Mouse (Mus musculus): Measurements from ENCODE around the gene Tnnc2. TPM values are rescaled to one million over a fixed set of nuclear protein-coding genes. Genes with fewer than 3 reads are reported as not detected.
A peak's percentile ranks its signal among the peaks of the same experiment; 100 is the strongest.
"Not testable (repeated sequence)": the region's sequence is repeated elsewhere in the genome, so short reads cannot be mapped to it uniquely, and the experiment has no call there.

Gene Tnnc2
- total RNA-seq, 1 experiment from 2014 or later: 1.6 TPM

DNA sequence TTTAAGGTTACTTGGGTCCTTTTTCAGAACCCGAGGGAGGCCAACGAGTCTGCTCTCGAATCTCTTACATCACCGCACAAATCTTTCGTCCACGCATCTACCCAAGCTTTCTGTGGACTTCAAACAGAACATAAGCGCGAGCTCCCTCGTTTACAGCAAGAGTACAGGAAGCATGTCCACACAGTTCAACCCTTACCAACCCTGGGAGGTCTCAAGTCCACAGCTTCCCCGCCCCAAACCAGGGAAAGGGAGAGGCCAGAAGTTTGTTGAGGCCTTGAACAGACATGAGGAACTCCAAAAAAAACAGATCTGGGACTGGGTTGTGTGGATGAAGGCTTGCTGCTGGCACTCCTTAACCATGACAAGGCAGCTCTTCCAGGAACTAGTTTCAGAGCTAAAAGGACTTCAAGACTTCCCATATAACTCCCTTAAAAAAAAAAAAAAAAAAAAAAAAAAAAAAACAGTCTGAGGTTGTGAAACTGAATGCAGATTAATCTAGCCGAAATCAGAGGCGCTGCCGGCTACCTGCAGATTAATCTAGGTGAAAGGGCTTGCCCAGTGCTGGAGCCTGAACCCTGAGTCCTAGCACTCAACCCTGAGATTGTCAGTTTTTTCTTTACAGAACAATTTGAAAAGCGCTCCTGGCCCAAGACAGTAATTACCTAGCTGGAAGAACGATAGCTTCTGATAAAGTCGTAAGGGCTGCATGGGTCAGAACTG is 23.6 kb upstream of the Tnnc2 start:
- ATAC-seq (replicated peaks in 1 of 2; ENCODE audit: insufficient read depth in 1 of 2, low FRiP score in 2 of 2, low TSS enrichment in 1 of 2, low read depth in 1 of 2, poor library complexity in 2 of 2, severe bottlenecking in 2 of 2): no peak

DNA sequence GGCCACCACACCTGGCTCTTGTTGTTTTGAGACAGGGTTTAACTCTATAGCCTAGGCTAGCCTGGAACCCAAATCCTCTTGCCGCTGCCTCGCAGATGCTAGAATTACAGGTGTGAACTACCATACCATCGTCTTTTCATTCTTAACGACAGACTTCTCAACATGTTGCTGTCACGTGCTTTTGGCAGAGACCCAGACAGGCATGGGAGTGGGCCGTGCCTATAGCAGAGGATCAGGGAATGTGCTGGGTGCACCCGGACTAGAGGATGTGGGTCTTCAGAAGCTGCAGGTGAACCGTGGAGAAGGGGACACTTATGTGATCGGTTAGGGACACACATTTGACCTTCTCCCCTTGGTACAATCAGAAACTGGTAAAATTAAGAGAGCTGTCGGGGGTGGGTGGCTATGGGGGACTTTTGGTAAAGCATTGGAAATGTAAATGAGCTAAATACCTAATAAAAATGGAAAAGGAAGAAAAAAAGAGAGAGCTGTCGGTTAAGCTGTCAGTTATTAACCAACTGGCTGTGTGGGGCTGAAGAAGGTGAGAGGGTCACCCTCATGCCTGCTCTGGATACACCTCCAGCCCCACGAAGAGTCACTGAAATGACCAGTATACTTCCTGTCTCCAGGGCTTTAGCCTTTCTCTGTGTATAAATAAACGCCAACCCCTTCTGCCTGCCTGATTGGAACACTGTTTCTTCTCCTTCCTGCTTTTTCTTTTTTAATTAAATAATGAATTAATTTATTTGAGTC is 20.7 kb upstream of the Tnnc2 start:
- no peak for ATAC-seq (replicated peaks in 1 of 2; ENCODE audit: insufficient read depth in 1 of 2, low FRiP score in 2 of 2, low TSS enrichment in 1 of 2, low read depth in 1 of 2, poor library complexity in 2 of 2, severe bottlenecking in 2 of 2)

DNA sequence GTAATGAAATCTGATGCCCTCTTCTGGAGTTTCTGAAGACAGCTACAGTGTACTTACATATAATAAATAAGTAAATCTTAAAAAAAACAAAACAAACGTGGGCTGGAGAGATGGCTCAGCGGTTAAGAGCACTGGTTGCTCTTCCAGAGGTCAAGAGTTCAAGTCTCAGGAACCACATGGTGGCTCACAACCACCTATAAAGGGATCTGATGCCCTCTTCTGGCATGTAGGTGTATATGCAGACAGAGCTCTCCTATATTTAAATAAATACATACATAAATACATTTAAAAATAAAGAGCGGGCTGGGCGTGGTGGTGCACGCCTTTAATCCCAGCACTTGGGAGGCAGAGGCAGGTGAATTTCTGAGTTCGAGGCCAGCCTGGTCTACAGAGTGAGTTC is 18.8 kb upstream of the Tnnc2 start:
- not testable (repeated sequence) for ATAC-seq (replicated peaks in 1 of 2; ENCODE audit: insufficient read depth in 1 of 2, low FRiP score in 2 of 2, low TSS enrichment in 1 of 2, low read depth in 1 of 2, poor library complexity in 2 of 2, severe bottlenecking in 2 of 2)

DNA sequence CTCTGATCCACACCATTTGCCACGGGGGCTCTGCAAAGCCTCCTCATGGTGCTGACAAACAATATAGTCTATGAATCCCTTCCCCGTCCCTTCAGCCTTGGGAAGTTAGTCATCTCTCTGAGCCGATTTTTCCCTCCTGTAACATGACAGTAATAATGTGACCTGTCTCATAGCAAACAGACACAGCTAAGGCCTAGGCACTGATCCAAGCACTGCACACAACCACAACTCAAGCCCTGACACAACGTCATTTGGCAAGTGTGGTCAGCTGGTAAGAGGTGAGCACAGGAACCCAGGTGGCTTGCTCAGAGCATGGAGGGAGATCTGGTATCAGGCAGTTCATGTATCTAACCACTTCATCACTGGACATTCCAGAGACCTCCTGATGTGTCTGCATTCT is 16.1 kb upstream of the Tnnc2 start:
- no peak for ATAC-seq (replicated peaks in 1 of 2; ENCODE audit: insufficient read depth in 1 of 2, low FRiP score in 2 of 2, low TSS enrichment in 1 of 2, low read depth in 1 of 2, poor library complexity in 2 of 2, severe bottlenecking in 2 of 2)

DNA sequence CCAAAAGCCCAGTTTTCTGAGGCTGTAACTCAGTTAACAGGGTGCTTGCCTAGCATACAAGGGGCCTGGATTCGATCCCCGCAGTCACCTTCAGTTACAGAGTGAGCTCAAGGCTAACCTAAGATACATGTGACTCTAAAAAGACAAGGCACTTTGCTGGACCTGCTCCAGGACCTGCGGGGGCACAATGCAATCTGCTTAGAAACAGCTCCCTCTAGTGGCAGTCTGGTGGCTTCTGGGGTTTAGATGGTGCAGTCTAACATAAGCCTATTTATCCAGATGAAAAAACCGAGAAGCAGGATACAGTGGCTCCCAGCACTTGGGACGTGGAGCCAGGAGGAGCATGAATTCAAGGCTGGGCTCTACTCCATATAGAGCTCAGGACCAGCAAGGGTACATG is 14.5 kb upstream of the Tnnc2 start:
- ATAC-seq (replicated peaks in 1 of 2; ENCODE audit: insufficient read depth in 1 of 2, low FRiP score in 2 of 2, low TSS enrichment in 1 of 2, low read depth in 1 of 2, poor library complexity in 2 of 2, severe bottlenecking in 2 of 2): peak; percentile 63 to 68; a peak in 3 of 4 replicates

DNA sequence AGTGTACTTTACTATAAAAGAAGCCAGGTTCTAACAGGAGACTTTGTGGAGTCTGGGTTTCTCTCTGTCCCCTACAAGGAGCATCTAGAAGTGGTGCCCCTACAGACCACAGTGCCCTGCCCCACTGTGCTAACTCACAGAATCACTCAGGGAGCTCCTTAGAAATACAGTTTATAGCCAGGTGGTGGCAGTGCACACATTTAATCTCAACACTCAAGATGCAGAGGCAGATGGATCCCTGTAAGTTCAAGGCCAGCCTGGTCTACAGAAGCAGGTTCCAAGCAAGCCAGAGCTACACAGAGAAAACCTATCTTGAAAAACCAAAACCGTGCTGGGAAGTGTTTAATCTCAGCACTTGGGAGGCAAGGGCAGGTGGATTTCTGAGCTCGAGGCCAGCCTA is 14.0 kb upstream of the Tnnc2 start:
- ATAC-seq (replicated peaks in 1 of 2; ENCODE audit: insufficient read depth in 1 of 2, low FRiP score in 2 of 2, low TSS enrichment in 1 of 2, low read depth in 1 of 2, poor library complexity in 2 of 2, severe bottlenecking in 2 of 2): no peak

DNA sequence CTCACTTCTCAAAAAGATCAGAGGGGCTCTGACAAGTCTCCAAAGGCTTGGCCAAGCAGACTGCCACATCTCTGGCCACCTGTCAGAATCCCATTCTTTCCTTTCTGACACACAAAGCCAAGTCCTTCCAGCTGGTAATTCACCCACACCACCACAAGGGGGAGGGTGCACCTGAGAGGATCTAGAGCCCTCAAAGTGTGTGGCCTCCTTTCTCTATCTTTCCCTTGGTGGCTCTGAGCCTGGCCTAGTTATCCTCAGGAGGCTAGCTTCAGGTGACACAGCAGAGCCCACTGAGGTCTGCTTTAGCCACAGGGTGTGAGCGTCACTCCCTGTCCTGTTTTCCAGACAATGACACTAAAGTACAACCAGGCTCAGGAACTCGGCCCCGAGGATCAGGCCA is 13.5 kb upstream of the Tnnc2 start:
- ATAC-seq (replicated peaks in 1 of 2; ENCODE audit: insufficient read depth in 1 of 2, low FRiP score in 2 of 2, low TSS enrichment in 1 of 2, low read depth in 1 of 2, poor library complexity in 2 of 2, severe bottlenecking in 2 of 2): peak in 1 of 2 experiments; percentile 61; a peak in 2 of 4 replicates

DNA sequence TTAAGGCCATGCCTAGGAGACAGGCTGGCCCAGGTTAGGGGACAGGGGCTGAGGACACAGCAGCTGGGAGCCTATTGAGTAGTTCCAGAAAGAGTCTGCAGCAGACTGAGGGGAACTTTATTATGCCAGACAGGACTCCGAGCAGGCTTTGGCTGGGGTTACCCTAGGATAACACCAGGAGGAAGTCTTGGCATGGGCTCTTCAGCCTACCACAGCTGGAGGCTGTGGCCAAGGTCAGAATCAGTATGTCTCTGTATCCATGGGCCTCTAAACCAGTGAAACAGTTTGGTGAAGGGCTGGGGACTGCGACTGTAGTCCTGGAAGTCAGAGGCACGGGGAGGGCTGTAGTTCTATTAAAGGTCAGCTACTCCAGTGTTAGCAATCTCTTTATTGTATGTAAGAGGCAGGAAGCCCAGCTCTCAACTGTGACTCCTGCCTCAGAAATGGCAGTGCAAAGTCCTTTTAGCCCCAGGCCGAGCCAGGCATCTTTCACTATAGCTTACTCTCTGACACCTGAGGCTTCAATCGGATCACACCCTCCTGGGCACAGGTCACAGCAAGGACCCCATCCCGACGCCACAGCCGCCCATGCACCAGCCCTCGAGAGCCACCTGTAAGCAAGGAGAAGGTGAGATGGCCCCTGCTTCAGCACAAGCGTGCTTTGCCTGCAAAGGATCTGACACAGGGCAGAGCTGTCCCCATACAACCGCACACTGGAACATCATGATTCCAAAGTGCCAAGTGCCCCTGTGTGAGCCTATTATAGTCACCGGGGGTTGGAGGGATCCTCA is 12.8 kb upstream of the Tnnc2 start:
- ATAC-seq (replicated peaks in 1 of 2; ENCODE audit: insufficient read depth in 1 of 2, low FRiP score in 2 of 2, low TSS enrichment in 1 of 2, low read depth in 1 of 2, poor library complexity in 2 of 2, severe bottlenecking in 2 of 2): no peak

DNA sequence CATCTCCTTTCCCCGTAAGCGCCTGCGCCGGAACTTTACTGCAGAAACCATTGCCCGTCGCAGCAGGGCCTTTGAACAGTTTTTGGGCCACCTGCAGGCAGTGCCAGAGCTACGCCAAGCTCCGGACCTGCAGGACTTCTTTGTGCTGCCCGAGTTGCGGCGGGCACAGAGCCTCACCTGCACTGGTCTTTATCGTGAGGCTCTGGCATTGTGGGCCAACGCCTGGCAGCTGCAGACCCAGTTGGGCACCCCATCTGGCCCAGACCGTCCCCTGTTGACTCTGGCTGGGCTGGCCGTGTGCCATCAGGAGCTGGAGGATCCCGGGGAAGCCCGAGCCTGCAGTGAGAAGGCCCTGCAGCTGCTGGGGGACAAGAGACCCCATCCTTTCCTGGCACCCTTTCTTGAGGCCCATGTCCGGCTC is 12.1 kb upstream of the Tnnc2 start:
- ATAC-seq (replicated peaks in 1 of 2; ENCODE audit: insufficient read depth in 1 of 2, low FRiP score in 2 of 2, low TSS enrichment in 1 of 2, low read depth in 1 of 2, poor library complexity in 2 of 2, severe bottlenecking in 2 of 2): no peak

DNA sequence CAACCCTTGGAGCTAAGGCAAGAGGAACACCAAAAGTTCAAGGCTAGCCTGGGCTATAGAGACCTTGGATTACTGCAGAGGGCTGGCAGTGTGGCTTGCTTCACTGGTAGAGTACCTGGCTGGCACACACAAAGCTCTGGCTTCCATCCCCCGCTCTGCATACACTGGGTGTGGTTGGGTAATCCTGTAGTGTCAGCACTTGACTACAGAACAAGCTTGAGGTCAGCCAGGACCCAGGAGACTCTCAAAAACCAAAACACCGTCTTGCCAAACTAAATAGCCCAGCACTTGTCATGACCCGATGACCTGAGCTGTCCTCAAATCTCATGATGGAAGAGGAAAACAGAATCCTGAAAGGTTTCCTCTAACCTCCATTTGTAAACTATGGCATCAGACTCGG is 10.7 kb upstream of the Tnnc2 start:
- no peak for ATAC-seq (replicated peaks in 1 of 2; ENCODE audit: insufficient read depth in 1 of 2, low FRiP score in 2 of 2, low TSS enrichment in 1 of 2, low read depth in 1 of 2, poor library complexity in 2 of 2, severe bottlenecking in 2 of 2)

DNA sequence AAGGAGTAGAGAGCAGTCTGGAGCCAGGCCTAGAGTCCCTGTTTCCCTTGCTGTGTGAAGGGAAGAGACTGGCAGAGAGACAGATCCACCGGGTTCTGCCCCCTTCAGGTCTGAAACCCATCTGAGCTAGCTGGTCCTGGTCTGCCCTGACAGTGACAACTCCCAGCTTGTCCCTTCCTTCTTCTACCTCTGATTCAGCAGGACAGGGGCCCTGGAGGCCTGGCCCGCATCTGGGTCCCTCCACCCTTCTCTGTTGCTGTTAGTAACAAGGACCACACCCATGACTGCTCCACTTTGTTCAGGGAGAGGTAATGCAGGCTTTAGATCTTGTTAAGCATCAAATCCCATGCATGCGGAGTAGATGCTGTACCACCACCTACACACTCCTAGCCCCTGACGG is 8.6 kb upstream of the Tnnc2 start:
- ATAC-seq (replicated peaks in 1 of 2; ENCODE audit: insufficient read depth in 1 of 2, low FRiP score in 2 of 2, low TSS enrichment in 1 of 2, low read depth in 1 of 2, poor library complexity in 2 of 2, severe bottlenecking in 2 of 2): no peak

DNA sequence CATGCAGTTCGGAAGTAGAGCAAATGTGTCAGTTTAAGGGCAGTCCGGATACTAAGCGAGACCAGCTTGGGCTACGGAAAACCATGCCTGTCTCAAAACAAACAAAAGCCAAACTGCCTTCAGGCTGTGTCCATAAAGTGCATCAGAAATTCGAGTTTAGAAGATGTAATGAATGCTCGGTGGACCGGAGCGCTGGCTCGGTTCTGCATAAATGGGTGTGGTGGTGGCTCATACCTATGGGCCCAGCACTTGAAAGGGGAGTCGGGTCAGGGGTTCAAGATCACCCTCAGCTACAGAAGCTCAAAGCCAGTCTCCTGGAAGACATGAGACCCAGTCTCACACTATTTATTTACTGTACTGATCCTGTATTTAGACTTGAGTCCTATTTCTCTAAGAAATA is 8.0 kb upstream of the Tnnc2 start:
- no peak for ATAC-seq (replicated peaks in 1 of 2; ENCODE audit: insufficient read depth in 1 of 2, low FRiP score in 2 of 2, low TSS enrichment in 1 of 2, low read depth in 1 of 2, poor library complexity in 2 of 2, severe bottlenecking in 2 of 2)

DNA sequence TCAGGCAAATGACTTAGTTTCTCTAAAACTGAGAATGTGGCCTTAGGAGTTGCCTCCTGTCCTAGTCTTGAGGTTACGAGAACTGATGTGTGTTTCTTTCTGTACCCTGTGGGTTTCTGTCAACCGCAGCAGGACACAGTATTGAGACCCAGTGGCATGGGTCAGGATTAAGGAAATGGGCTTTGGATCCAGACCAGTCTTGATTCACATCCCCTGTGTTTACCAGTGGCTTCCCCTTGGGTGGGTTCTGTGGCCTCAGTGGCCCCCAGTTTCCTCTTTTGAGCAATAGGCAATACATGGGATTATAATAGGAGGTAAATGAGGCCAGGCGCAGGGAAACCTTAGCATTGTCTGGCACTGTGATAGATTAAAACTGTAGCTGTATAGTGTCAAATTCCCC is 7.3 kb upstream of the Tnnc2 start:
- peak; percentile 8 to 41; a peak in 2 of 4 replicates for ATAC-seq (replicated peaks in 1 of 2; ENCODE audit: insufficient read depth in 1 of 2, low FRiP score in 2 of 2, low TSS enrichment in 1 of 2, low read depth in 1 of 2, poor library complexity in 2 of 2, severe bottlenecking in 2 of 2)

DNA sequence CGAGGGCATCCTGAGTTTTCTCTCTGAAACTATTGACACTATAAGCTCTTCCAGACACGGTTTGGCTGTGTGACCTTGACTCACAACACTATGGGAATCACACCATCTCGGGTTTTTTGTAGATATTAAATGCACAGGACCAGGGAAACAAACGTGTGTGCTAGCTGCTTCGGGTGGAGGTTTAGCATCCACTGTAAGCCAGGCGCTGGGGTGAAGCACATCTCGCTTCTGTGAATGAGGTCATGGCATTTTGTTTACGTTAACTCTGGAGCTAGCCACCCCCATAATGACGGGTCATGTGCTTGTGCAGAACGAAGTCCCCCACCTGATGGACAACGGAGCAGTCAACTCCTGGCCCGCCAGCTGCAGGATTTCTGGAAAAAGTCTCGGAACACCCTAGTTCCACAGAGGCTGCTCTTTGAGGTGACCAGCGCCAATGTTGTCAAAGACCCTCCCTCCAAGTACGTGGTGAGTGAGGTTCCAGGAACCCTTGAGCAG is 6.7 kb upstream of the Tnnc2 start:
- no peak for ATAC-seq (replicated peaks in 1 of 2; ENCODE audit: insufficient read depth in 1 of 2, low FRiP score in 2 of 2, low TSS enrichment in 1 of 2, low read depth in 1 of 2, poor library complexity in 2 of 2, severe bottlenecking in 2 of 2)

DNA sequence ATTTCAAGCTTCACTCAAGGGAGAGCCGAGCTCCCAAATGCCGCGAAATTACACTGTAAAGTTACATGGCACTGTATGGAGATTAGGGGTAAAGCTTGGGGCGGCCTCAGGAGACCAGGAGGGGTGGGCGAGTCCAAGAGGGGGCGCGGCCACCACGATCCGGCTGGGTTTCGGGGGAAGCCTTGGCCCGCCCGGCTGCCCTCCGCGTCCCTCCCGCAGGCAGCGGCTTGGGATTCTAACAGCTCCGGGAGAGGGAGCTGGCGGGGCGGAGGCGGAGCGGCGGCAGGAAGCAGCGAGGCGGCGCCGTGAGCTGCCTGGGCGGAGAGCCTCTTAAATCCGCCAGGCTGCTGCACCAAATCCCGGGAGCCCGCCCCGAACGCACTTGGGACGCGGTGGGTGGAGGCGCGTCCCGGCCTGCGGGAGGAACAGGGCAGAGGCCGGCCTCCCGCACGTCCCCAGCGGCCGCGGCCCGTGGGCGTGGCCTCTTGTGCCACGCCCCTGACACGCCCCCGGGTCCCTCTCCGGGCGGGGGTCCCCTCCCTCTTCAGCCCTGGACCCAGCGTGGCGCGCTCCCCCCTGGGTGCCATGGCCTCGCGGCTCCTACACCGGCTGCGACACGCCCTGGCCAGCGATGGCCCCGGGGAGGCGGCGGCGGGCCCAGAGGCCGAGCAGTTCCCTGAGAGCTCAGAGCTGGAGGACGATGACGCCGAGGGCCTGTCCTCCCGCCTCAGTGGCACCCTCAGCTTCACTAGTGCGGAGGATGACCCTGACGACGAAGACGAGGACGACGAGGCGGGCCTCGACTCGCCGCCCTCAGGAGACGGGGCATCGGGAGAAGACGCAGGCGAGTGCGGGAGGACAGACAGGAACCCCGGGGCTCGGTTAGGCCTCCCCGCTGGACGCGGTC is 6.0 kb upstream of the Tnnc2 start, which contains the start of gene Snx21:
Snx21 (plus strand) TSS at position 343 of the 907 bp plus-strand sequence.
- ATAC-seq (replicated peaks in 1 of 2; ENCODE audit: insufficient read depth in 1 of 2, low FRiP score in 2 of 2, low TSS enrichment in 1 of 2, low read depth in 1 of 2, poor library complexity in 2 of 2, severe bottlenecking in 2 of 2): peak; percentile 37 to 57

DNA sequence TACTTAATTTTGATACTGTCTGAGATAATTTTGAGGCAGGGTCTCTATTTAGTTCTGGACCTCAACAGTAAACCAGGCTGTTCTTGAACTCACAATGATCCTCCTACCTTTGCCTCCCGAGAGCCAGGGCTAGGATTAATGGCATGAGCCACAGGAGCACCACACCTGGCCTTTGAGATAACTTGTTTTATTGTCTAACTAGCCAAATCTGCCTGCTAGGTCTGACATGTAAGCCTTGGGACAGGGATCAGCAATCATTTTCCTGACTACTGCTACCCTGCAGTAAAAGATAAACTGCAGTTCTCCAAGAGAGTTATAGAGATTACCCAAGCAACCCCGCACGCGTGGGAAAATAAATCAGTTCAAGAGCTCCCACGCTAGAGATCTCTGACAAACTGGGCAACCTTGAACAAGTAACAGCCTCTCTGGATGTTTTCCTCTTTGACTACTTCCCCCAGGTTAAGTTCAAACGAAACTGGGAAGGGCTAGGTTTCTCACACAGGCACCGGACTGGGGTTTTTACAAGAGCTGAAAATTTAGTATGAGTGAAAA is 5.2 kb upstream of the Tnnc2 start:
- no peak for ATAC-seq (replicated peaks in 1 of 2; ENCODE audit: insufficient read depth in 1 of 2, low FRiP score in 2 of 2, low TSS enrichment in 1 of 2, low read depth in 1 of 2, poor library complexity in 2 of 2, severe bottlenecking in 2 of 2)

Measured in hematopoietic stem cell, adult 5-6 weeks (primary cell).